8 mouse cellular contexts compared by ENCODE assay signal in the genomic region with DNA sequence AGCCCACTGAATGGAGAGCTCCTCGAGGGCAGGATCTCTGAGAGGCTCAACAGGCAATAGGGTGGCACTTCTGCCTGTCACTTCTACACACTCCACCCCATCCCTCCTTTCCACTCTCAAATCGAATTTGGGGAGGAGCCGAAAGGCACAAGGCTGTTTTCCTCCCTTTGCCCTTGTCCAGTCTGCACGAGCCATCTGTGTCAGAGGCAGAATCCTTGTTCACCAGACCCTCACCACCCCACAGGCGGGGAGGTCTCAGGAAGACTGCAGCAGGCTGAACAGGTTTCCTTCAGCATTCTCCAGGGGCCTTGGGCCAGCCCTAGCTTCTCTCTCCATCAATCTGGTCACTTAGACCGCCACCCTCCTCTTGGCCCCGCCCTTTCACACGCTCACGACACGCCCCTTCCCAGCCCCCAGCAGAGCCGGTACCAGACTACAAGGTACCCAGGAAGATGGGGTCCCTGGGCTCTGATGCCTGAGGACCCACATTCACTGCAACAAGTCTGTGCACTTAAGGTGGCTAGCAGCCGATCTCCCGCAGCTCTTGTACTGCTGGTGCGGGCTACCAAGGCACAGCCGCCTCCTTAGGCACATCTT. TPM values are rescaled to one million over a fixed set of nuclear protein-coding genes. Genes with fewer than 3 reads are reported as not detected.
DNase-seq lines count a peak whose midpoint lies in the region; ATAC-seq and TF ChIP-seq lines count a peak whose summit lies in the region.

No protein-coding gene starts in this region.

- peak; percentile 41; the same call in 1 of the 2 replicates for ATAC-seq in kidney, postnatal 0 days (replicated peaks; ENCODE audit: low FRiP score, low read depth)
- ATAC-seq in forebrain, embryonic 12.5 days (ENCODE audit: low FRiP score), result peak; percentile 63
- ATAC-seq in heart, embryonic 16.5 days (replicated peaks; ENCODE audit: extremely low read depth, insufficient read depth, low FRiP score), result no peak
- peak; percentile 75 for ATAC-seq in midbrain, embryonic 11.5 days (ENCODE audit: low FRiP score)
- peak; percentile 71; the same call in 1 of the 2 replicates for ATAC-seq in stomach, embryonic 16.5 days (ENCODE audit: insufficient read depth, low FRiP score)

- peak; percentile 55 for DNase-seq in kidney, postnatal 0 days (ENCODE audit: low spot score)
- DNase-seq in kidney, postnatal 14 days, result no peak
- peak; percentile 80 to 81 for DNase-seq in layer of hippocampus, postnatal 36 days
- no peak for DNase-seq in midbrain, embryonic 11.5 days (ENCODE audit: low spot score, missing footprints)
- DNase-seq in c-Kit-positive CD71-positive TER-119-positive erythroid progenitor cells, embryonic 14.5 days (ENCODE audit: low spot score), result no peak

- no peaks in the 10 kb centered on the region for H3K9me3 ChIP-seq in kidney, postnatal 0 days (replicated peaks; ENCODE audit: low read length)
- no peaks in the 10 kb centered on the region for H3K9me3 ChIP-seq in forebrain, embryonic 12.5 days
- H3K9me3 ChIP-seq in heart, embryonic 16.5 days (replicated peaks; ENCODE audit: control insufficient read depth, low read length), result no peaks in the 10 kb centered on the region
- H3K9me3 ChIP-seq in midbrain, embryonic 11.5 days (ENCODE audit: control insufficient read depth, low read length), result no peaks in the 10 kb centered on the region
- no peaks in the 10 kb centered on the region for H3K9me3 ChIP-seq in stomach, embryonic 16.5 days (replicated peaks; ENCODE audit: control insufficient read depth, low read length)

- peak overlapping the region; percentile 97 for H3K4me2 ChIP-seq in kidney, postnatal 0 days (ENCODE audit: low read length)
- peak overlapping the region; percentile 95 for H3K4me2 ChIP-seq in forebrain, embryonic 12.5 days
- H3K4me2 ChIP-seq in heart, embryonic 16.5 days (ENCODE audit: low read depth, low read length), result peak overlapping the region; percentile 96
- peak overlapping the region; percentile 92 for H3K4me2 ChIP-seq in midbrain, embryonic 11.5 days
- peak overlapping the region; percentile 73 for H3K4me2 ChIP-seq in stomach, embryonic 16.5 days (ENCODE audit: low read depth, low read length)

- H3K4me3 ChIP-seq in kidney, postnatal 0 days (replicated peaks; ENCODE audit: low read depth, low read length), result peak overlapping the region; percentile 52
- H3K4me3 ChIP-seq in forebrain, embryonic 12.5 days (replicated peaks), result peak overlapping the region; percentile 64
- H3K4me3 ChIP-seq in heart, embryonic 16.5 days (ENCODE audit: low read length), result peak overlapping the region; percentile 67
- peak overlapping the region; percentile 53 for H3K4me3 ChIP-seq in midbrain, embryonic 11.5 days (ENCODE audit: low read depth, low read length)
- peak overlapping the region; percentile 56 for H3K4me3 ChIP-seq in stomach, embryonic 16.5 days (replicated peaks; ENCODE audit: low read length)

- 0 out of 2 replicates have a peak overlapping the region, but pooled peaks have one; percentile 20 for H3K9ac ChIP-seq in kidney, postnatal 0 days (ENCODE audit: low read depth, low read length)
- peak overlapping the region; percentile 80 for H3K9ac ChIP-seq in forebrain, embryonic 12.5 days
- H3K9ac ChIP-seq in heart, embryonic 16.5 days (ENCODE audit: low read length), result peak overlapping the region; percentile 75
- peak overlapping the region; percentile 62 for H3K9ac ChIP-seq in midbrain, embryonic 11.5 days (ENCODE audit: low read length)
- H3K9ac ChIP-seq in stomach, embryonic 16.5 days (ENCODE audit: low read length), result peak overlapping the region; percentile 71

- H3K27ac ChIP-seq in kidney, postnatal 0 days, result no peak overlapping the region
- peak overlapping the region; percentile 90 for H3K27ac ChIP-seq in forebrain, embryonic 12.5 days
- H3K27ac ChIP-seq in heart, embryonic 16.5 days (ENCODE audit: low read length), result peak overlapping the region; percentile 37
- peak overlapping the region; percentile 42 for H3K27ac ChIP-seq in midbrain, embryonic 11.5 days (ENCODE audit: low read depth, low read length)
- peak overlapping the region; percentile 47 for H3K27ac ChIP-seq in stomach, embryonic 16.5 days (ENCODE audit: low read length)

- TF ChIP-seq CTCF in kidney, postnatal 0 days (IDR thresholded peaks at IDR 0.05; ENCODE audit: low read depth), result no peak

- H3K27me3 ChIP-seq in kidney, postnatal 0 days (ENCODE audit: insufficient read depth, low read length), result no peaks in the 10 kb centered on the region
- peaks cover 5% of the 10 kb centered on the region; the same call in 1 of the 2 replicates for H3K27me3 ChIP-seq in forebrain, embryonic 12.5 days
- no peaks in the 10 kb centered on the region for H3K27me3 ChIP-seq in heart, embryonic 16.5 days (ENCODE audit: control insufficient read depth, insufficient read depth, low read length)
- H3K27me3 ChIP-seq in midbrain, embryonic 11.5 days (ENCODE audit: control insufficient read depth, insufficient read depth, low read length), result no peaks in the 10 kb centered on the region
- H3K27me3 ChIP-seq in stomach, embryonic 16.5 days (ENCODE audit: control insufficient read depth, insufficient read depth, low read length), result 0 out of 2 replicates have a peak, but pooled peaks cover 7% of the 10 kb centered on the region

- H3K4me1 ChIP-seq in kidney, postnatal 0 days (replicated peaks; ENCODE audit: insufficient read depth, low read length), result peaks cover 30% of the 10 kb centered on the region
- H3K4me1 ChIP-seq in forebrain, embryonic 12.5 days, result peaks cover 76% of the 10 kb centered on the region
- H3K4me1 ChIP-seq in heart, embryonic 16.5 days (ENCODE audit: control insufficient read depth, insufficient read depth, low read length), result peaks cover 56% of the 10 kb centered on the region
- H3K4me1 ChIP-seq in midbrain, embryonic 11.5 days (ENCODE audit: control insufficient read depth, insufficient read depth, low read length), result peaks cover 32% of the 10 kb centered on the region
- H3K4me1 ChIP-seq in stomach, embryonic 16.5 days (ENCODE audit: control insufficient read depth, insufficient read depth, low read length), result peaks cover 44% of the 10 kb centered on the region

- no peaks in the 10 kb centered on the region for H3K36me3 ChIP-seq in kidney, postnatal 0 days (ENCODE audit: insufficient read depth, low read length)
- H3K36me3 ChIP-seq in forebrain, embryonic 12.5 days (replicated peaks), result no peaks in the 10 kb centered on the region
- H3K36me3 ChIP-seq in heart, embryonic 16.5 days (ENCODE audit: control insufficient read depth, insufficient read depth), result no peaks in the 10 kb centered on the region
- H3K36me3 ChIP-seq in midbrain, embryonic 11.5 days (ENCODE audit: control insufficient read depth, insufficient read depth, low read length), result no peaks in the 10 kb centered on the region
- no peaks in the 10 kb centered on the region for H3K36me3 ChIP-seq in stomach, embryonic 16.5 days (ENCODE audit: control insufficient read depth, insufficient read depth, low read length)

- WGBS in kidney, postnatal 0 days, result 10% methylated on average over 15 of the region's 15 CpGs
- WGBS in forebrain, embryonic 12.5 days, result 2% methylated on average over 15 of the region's 15 CpGs
- WGBS in heart, embryonic 16.5 days, result 14% methylated on average over 15 of the region's 15 CpGs
- 2% methylated on average over 15 of the region's 15 CpGs for WGBS in midbrain, embryonic 11.5 days
- WGBS in stomach, embryonic 16.5 days, result 3% methylated on average over 15 of the region's 15 CpGs

RNA-seq across cellular contexts. Expression of a gene that starts 23.9 kb away (rescaled TPM):
- 9.1 and 9.3 TPM in 2 replicates for polyA plus RNA-seq in kidney, postnatal 0 days (2015; fragmentation: Nextera tagmentation; extraction: Ambion mirVana)
- 32.4 and 37.9 TPM in 2 replicates for polyA plus RNA-seq in forebrain, embryonic 12.5 days (2016; fragmentation: Nextera tagmentation; extraction: Ambion mirVana)
- 22.6 and 24.6 TPM in 2 replicates for polyA plus RNA-seq in heart, embryonic 16.5 days (2015; fragmentation: Nextera tagmentation; extraction: Ambion mirVana)
- 10 to 100 TPM; 64.6 to 75.1 TPM for total RNA-seq in layer of hippocampus, postnatal 36 days (2021)
- polyA plus RNA-seq in midbrain, embryonic 11.5 days (2014; fragmentation: Nextera tagmentation; extraction: Ambion mirVana), result 10.4 and 13.3 TPM in 2 replicates
- polyA plus RNA-seq in stomach, embryonic 16.5 days (2015; fragmentation: Nextera tagmentation; extraction: Ambion mirVana), result 11.2 and 12.9 TPM in 2 replicates

Comparison
In these comparisons a context has a peak if more than half of its experiments do, and no peak if none do; other contexts are left out.
1. DNase-seq: peak in kidney, postnatal 0 days (single experiment) and layer of hippocampus, postnatal 36 days (2 of 2); none in kidney, postnatal 14 days (single experiment), midbrain, embryonic 11.5 days (single experiment) and c-Kit-positive CD71-positive TER-119-positive erythroid progenitor cells, embryonic 14.5 days (single experiment).
2. H3K9ac ChIP-seq: peak in every context shown above with its lines; median percentile 80 in forebrain, embryonic 12.5 days; 75 in heart, embryonic 16.5 days; 71 in stomach, embryonic 16.5 days; 62 in midbrain, embryonic 11.5 days; 20 in kidney, postnatal 0 days.
3. Peak in every context shown above with its lines, with median percentiles within 50 percentile points of each other: H3K4me2 ChIP-seq and H3K4me3 ChIP-seq.